Mouse (Mus musculus): ENCODE measurements around the gene Lrrc8a. TPM values are rescaled to one million over a fixed set of nuclear protein-coding genes. Genes with fewer than 3 reads are reported as not detected.

Gene Lrrc8a
- polyA plus RNA-seq, 1 experiment from 2014 or later = 43.4 TPM

DNA sequence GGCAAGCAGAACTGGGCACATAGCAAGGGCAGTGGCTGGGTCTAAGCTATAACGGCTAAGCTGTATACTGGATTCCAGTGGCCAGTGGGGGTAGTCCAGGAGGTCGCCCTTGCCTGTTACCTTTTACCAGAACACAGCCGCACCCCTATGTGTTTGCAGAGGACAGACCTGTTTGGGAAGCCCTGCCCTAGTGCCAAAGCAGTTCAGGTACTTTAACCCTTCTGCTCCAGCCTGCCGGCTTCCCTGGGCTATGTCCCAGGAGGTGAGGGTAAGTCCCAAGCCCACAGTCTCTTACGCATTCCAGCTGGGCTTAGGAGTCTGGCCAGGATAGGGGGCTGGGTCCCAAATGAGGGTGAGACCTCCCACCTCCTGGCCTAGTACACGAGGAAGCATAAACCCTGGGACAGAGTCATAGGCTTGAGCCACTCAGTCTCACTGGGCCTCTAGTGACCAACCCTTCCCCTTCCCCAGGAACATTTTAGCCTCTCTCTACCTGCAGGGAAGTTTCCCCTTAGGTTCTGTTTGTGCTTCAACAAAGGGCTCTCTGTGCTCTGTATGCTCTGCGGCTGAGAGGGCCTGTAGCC lies 7.2 kb downstream of the Lrrc8a start:
- no peaks in the 10 kb centered on the region for H3K27me3 ChIP-seq (ENCODE audit: insufficient read depth, poor library complexity, severe bottlenecking)
- 78% methylated on average over 7 of the region's 7 CpGs for WGBS

DNA sequence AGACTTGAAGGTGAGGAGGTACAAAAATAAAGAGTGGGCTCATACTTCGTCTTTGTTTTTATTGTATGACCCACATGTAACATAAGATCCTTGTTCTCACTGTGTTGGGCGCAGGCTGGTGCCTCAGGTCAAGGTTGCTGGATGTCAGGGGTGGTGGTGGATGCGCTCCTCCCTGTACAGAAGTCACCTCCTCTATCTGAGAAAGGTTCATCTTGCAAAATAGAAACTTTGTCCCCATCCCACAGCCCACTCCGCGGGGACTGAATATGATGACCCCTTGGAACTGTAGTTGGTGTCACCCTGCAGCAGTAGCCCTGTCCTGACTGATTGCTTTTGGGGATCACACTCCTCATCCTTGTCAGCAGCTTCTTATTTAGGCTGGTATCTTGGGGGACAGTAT lies 9.5 kb downstream of the Lrrc8a start:
- no peak overlapping the region for H3K27ac ChIP-seq
- H3K4me3 ChIP-seq = no peak overlapping the region
- H3K36me3 ChIP-seq = peaks cover 98% of the 10 kb centered on the region
- no peaks in the 10 kb centered on the region for H3K9me3 ChIP-seq
- WGBS = 91% methylated on average over 5 of the region's 5 CpGs
- no peaks in the 10 kb centered on the region for H3K27me3 ChIP-seq (ENCODE audit: insufficient read depth, poor library complexity, severe bottlenecking)
- peaks cover 30% of the 10 kb centered on the region for H3K4me1 ChIP-seq (replicated peaks)
- DNase-seq (ENCODE audit: low spot score) = no peak

More for the DNA sequence above, 7.2 kb downstream of the Lrrc8a start:
- Histone ChIP-seq H3K36me3 (peaks cover 98% of the 10 kb centered on the region), H3K27ac (peak overlapping the region; percentile 12; the same call in 1 of the 2 replicates), H3K9me3 (no peaks in the 10 kb centered on the region), H3K4me3 (no peak overlapping the region), H3K4me1 (replicated peaks) (peaks cover 31% of the 10 kb centered on the region)
- no peak for DNase-seq (ENCODE audit: low spot score)

DNA sequence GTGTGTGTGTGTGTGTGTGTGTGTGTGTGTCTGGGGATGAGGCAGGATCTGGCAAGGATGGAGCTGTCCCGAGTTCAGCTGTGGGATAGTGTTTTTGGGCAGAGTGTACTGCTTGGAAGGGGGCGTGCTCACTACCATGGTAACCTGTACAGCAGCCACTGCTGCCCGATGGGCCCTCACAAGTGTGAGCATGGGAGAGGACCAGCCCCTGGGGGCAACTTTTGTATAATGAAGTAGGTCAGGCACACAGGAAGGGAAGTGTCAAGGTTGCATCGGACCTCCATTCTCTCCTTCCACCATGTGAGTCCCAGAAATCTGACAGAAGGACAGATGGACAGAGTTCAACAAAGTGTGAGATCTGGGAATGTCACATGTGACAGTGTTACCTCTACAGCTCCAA lies 10.2 kb downstream of the Lrrc8a start:
- H3K27ac ChIP-seq = no peak overlapping the region
- DNase-seq (ENCODE audit: low spot score) = no peak
- no peaks in the 10 kb centered on the region for H3K27me3 ChIP-seq (ENCODE audit: insufficient read depth, poor library complexity, severe bottlenecking)
- H3K36me3 ChIP-seq = peaks cover 98% of the 10 kb centered on the region
- H3K4me1 ChIP-seq (replicated peaks) = peaks cover 24% of the 10 kb centered on the region
- WGBS = 85% methylated on average over 4 of the region's 4 CpGs
- H3K4me3 ChIP-seq = no peak overlapping the region
- no peaks in the 10 kb centered on the region for H3K9me3 ChIP-seq

DNA sequence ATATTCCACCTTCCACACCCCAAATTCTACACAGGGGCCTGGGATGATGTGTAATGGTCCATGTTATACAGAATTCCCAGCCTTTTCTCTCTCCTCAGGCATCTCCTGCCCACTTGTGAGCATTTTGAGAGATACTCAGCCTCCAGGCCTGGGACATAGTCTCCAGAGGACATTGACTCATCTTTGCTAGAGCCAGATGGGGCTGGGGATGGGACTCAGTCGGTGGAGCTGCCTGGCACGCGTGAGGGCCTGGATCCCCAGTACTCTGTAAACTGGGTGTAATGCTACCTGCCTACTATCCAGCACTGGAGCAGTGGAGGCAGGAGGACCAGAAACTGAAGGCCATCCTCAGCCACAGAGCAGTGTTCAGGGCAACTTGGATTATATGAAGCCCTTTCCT lies 11.7 kb downstream of the Lrrc8a start:
- WGBS = 94% methylated on average over 3 of the region's 3 CpGs
- H3K9me3 ChIP-seq = no peaks in the 10 kb centered on the region

DNA sequence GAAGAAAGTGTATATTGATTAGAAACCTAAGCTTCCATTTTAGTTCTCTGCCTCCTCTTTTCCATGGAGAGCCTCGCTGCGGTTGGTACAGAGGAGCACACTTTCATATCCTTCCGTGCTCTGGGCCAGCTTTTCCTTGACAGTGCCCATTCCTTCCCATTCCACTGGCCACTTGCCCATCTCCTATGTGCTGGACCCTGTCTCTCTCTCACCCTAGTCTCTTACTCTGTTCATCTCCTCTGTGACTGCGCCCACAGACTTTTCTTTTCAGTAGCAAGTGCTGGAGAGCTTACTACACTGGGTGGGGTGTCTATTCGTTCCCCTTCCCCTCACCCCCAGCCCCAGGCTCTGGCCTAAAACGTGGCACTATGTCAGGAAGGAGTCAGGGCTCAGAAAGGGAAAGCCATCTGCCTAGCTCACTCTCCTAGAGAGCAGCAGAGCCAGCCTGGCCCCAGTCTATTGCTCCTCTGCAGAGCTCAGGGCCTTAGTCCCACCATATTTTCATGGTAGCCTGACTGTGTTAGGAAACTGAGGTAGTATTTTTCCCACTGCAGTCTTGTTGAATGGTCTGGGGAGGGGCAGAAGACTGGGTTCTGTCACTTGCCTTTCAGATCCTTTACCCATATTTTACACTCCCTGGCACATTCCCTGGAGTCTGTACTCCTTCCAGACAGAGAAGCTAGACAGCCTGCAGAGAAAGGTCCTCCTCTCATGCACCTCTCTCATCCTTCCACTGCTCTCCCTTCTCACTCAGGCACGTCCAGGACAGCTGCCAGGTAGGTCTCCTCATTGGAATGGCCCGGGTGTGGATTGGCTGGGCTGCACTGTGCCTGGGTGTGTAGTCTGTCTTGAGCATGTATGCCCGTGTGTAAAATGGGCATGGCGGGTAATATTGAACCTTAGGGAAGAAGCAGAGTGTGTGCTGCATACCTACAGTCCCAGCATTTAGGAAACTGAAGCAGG lies 12.9 kb downstream of the Lrrc8a start:
- no peaks in the 10 kb centered on the region for H3K9me3 ChIP-seq
- peaks cover 9% of the 10 kb centered on the region for H3K4me1 ChIP-seq (replicated peaks)
- no peak for DNase-seq (ENCODE audit: low spot score)
- H3K27me3 ChIP-seq (ENCODE audit: insufficient read depth, poor library complexity, severe bottlenecking) = no peaks in the 10 kb centered on the region
- H3K4me3 ChIP-seq = no peak overlapping the region
- 89% methylated on average over 10 of the region's 10 CpGs for WGBS
- no peak overlapping the region for H3K27ac ChIP-seq
- H3K36me3 ChIP-seq = peaks cover 97% of the 10 kb centered on the region

More for the DNA sequence above, 11.7 kb downstream of the Lrrc8a start:
- H3K27me3 ChIP-seq (ENCODE audit: insufficient read depth, poor library complexity, severe bottlenecking) = no peaks in the 10 kb centered on the region
- H3K4me1 ChIP-seq (replicated peaks) = peaks cover 15% of the 10 kb centered on the region
- H3K4me3 ChIP-seq = no peak overlapping the region
- H3K27ac ChIP-seq = no peak overlapping the region
- no peak for DNase-seq (ENCODE audit: low spot score)
- H3K36me3 ChIP-seq = peaks cover 98% of the 10 kb centered on the region

DNA sequence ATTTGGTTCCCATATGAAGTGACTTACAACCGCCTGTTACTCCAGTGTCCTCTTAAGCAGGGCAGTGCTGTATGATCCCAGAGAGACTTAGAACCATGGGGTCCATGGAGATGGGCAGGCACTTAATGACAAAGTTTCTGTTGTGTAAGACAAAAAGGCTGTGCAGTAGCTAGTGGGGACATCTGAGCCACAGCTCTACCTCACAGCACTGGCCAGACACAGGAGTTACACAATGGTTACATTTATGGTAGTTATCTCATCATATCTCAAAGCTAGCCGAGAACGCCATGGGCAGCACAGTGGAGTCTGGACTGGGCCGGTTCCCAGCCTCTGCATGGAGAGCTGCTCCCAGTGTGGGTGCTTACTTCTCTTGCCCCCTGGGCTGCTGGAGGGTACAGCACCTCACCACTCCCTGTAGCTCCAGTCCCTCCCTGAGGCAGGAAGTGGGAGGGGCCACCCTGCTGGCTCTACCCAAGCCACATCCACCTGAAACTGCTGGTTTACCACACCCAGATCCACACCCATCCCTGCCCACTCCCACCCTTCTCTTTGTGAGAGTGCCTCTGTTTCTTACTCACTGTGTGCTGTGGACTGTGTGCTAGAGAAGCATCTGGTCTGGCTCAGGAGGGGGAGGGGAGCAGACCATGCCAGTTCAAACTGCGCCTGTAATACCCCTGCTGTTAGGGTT lies 14.0 kb downstream of the Lrrc8a start:
- H3K4me3 ChIP-seq = no peak overlapping the region
- no peaks in the 10 kb centered on the region for H3K27me3 ChIP-seq (ENCODE audit: insufficient read depth, poor library complexity, severe bottlenecking)
- H3K4me1 ChIP-seq (replicated peaks) = peaks cover 6% of the 10 kb centered on the region
- H3K9me3 ChIP-seq = no peaks in the 10 kb centered on the region
- no peak for DNase-seq (ENCODE audit: low spot score)
- 89% methylated on average over 5 of the region's 5 CpGs for WGBS
- peak overlapping the region; percentile 24; the same call in 1 of the 2 replicates for H3K27ac ChIP-seq
- peaks cover 97% of the 10 kb centered on the region for H3K36me3 ChIP-seq

DNA sequence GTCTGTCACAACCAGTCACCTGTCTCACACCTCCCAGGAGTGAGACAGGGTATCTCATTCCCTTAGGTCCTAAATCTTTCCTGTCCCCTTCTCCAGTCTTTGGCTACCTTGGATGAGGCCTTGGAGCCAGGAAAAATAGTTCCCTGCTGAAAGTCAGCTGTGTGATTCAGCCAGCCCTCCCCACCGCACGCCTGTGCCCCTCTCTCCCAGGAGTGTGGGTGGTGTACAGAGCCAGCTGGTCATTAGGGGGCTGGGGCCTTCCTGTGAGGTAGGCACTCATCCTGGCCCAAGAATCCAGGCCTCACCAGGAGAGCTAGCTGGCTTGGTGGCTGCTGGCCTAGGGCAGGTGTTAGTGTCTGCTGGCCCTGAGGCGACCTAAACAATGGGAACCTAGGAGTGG lies 15.0 kb downstream of the Lrrc8a start:
- Histone ChIP-seq H3K4me1 (replicated peaks) (peaks cover 6% of the 10 kb centered on the region), H3K27me3 (ENCODE audit: insufficient read depth, poor library complexity, severe bottlenecking) (no peaks in the 10 kb centered on the region), H3K36me3 (peaks cover 99% of the 10 kb centered on the region), H3K27ac (no peak overlapping the region), H3K9me3 (no peaks in the 10 kb centered on the region), H3K4me3 (no peak overlapping the region)
- 79% methylated on average over 3 of the region's 3 CpGs for WGBS
- no peak for DNase-seq (ENCODE audit: low spot score)

DNA sequence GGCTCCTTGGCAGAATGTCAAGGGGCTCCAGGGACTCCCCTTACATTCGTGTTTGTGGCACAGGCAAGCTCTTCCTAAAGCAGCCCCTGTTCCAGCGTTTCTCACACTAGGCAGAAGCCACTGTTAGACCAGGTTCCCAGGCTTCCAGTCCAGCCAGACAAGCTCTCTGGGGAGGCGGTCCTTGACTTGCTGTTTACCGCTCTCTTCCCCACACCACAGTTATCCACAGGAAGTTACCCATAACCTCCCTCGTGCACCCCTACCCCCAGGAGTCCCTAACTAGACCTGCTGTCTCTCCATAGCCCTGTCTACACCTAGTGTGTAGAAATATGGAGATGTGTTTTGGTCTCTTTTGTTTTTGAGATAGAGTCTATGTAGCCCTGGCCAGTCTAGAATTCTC lies 16.3 kb downstream of the Lrrc8a start:
- Histone ChIP-seq H3K27me3 (ENCODE audit: insufficient read depth, poor library complexity, severe bottlenecking) (no peaks in the 10 kb centered on the region), H3K4me3 (no peak overlapping the region), H3K9me3 (no peaks in the 10 kb centered on the region), H3K4me1 (replicated peaks) (peaks cover 6% of the 10 kb centered on the region), H3K27ac (no peak overlapping the region), H3K36me3 (peaks cover 99% of the 10 kb centered on the region)
- no peak for DNase-seq (ENCODE audit: low spot score)
- WGBS = 84% methylated on average over 5 of the region's 5 CpGs

DNA sequence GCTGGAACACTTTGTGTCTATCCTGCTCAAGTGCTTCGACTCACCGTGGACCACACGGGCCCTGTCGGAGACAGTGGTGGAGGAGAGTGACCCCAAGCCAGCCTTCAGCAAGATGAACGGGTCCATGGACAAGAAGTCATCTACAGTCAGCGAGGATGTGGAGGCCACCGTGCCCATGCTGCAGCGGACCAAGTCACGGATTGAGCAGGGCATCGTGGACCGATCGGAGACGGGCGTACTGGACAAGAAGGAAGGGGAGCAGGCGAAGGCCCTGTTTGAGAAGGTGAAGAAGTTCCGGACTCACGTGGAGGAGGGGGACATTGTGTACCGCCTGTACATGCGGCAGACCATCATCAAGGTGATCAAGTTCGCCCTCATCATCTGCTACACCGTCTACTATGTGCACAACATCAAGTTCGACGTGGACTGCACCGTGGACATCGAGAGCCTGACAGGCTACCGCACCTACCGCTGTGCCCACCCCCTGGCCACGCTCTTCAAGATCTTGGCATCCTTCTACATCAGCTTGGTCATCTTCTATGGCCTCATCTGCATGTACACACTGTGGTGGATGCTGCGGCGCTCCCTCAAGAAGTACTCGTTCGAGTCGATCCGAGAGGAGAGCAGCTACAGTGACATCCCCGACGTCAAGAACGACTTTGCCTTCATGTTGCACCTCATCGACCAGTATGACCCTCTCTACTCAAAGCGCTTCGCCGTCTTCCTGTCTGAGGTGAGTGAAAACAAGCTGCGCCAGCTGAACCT lies 18.3 kb downstream of the Lrrc8a start:
- WGBS = 97% methylated on average over 42 of the region's 42 CpGs
- no peak overlapping the region for H3K4me3 ChIP-seq
- H3K4me1 ChIP-seq (replicated peaks) = peaks cover 6% of the 10 kb centered on the region
- H3K9me3 ChIP-seq = no peaks in the 10 kb centered on the region
- no peak overlapping the region for H3K27ac ChIP-seq
- DNase-seq (ENCODE audit: low spot score) = no peak
- no peaks in the 10 kb centered on the region for H3K27me3 ChIP-seq (ENCODE audit: insufficient read depth, poor library complexity, severe bottlenecking)
- peaks cover 99% of the 10 kb centered on the region for H3K36me3 ChIP-seq

DNA sequence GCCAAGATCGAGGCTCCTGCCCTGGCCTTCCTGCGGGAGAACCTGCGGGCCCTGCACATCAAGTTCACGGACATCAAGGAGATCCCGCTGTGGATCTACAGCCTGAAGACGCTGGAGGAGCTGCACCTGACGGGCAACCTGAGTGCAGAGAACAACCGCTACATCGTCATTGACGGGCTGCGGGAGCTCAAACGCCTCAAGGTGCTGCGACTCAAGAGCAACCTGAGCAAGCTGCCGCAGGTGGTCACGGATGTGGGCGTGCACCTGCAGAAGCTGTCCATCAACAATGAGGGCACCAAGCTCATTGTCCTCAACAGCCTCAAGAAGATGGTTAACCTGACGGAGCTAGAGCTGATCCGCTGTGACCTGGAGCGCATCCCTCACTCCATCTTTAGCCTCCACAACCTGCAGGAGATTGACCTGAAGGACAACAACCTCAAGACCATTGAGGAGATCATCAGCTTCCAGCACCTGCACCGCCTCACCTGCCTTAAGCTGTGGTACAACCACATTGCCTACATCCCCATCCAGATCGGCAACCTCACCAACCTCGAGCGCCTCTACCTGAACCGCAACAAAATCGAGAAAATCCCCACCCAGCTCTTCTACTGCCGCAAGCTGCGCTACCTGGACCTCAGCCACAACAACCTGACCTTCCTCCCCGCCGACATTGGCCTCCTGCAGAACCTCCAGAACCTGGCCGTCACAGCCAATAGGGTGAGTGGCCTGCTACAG lies 19.3 kb downstream of the Lrrc8a start:
- Histone ChIP-seq H3K9me3 (no peaks in the 10 kb centered on the region), H3K4me1 (replicated peaks) (peaks cover 7% of the 10 kb centered on the region), H3K36me3 (peaks cover 99% of the 10 kb centered on the region), H3K27ac (no peak overlapping the region), H3K4me3 (no peak overlapping the region), H3K27me3 (ENCODE audit: insufficient read depth, poor library complexity, severe bottlenecking) (no peaks in the 10 kb centered on the region)
- DNase-seq (ENCODE audit: low spot score) = no peak
- WGBS = 97% methylated on average over 30 of the region's 30 CpGs

DNA sequence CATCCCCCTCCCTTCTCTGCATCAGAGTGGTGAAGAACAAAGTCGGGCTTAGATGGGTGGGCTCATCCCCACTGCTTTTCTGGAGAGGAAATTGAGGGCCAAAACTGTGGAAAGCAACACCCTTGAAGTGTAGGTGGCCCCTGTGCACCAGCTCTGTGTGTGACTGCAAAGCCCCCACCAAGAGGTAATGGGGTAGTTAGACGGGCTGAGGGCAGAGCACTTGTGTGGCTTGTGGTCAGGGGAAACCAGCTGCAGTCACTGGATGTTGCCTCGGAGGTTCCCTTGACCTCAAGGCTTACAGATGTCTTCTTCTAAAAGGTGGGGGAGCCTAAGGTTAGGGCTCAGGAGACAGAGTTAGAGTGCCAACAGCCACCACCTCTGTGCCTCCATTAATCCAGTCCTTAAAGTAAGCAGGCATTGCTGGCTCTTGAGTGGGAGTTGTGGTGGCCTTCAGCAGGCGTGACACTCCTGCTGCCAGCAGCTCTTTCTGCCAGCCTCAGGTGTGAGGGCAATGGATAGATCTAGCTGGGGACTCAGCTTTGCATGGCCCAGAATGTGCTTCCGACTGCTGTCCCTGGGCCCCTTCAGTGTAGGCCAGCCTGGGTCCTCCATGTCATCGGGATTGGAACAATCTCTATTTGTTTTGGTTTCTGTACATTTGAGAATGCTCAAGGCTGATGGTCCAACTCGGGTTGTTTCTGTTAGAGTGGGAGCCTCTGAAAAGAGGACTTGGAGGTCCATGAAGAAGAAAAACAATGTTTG lies 20.4 kb downstream of the Lrrc8a start:
- H3K4me1 ChIP-seq (replicated peaks) = peaks cover 8% of the 10 kb centered on the region; the same call in 1 of the 2 replicates
- DNase-seq (ENCODE audit: low spot score) = no peak
- WGBS = 85% methylated on average over 7 of the region's 7 CpGs
- peaks cover 99% of the 10 kb centered on the region for H3K36me3 ChIP-seq
- no peaks in the 10 kb centered on the region for H3K9me3 ChIP-seq
- H3K27me3 ChIP-seq (ENCODE audit: insufficient read depth, poor library complexity, severe bottlenecking) = no peaks in the 10 kb centered on the region
- H3K4me3 ChIP-seq = no peak overlapping the region
- peak overlapping the region; percentile 40; the same call in 1 of the 2 replicates for H3K27ac ChIP-seq
